11 mouse cellular contexts compared by ENCODE assay signal in the genomic region with DNA sequence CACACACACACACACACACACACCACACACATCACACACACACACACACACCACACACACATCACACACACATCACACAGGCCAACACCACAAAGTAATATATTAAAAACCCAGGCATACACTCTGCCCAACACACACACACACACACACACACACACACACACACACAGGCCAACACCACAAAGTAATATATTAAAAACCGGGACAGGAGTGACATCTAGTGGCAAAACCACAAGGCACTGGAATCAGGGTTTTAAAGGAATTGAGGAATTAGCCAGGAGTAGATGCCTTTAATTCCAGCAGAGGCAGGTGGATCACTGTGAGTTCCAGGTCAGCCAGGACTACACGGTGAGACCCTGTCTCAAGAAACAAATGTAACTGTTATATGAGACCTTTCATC. TPM values are rescaled to one million over a fixed set of nuclear protein-coding genes. Genes with fewer than 3 reads are reported as not detected.
DNase-seq lines count a peak whose midpoint lies in the region; ATAC-seq lines count a peak whose summit lies in the region.
"Had no signal": no experiment of that assay in that cellular context is flagged by ENCODE, and none has a peak within 500 bp of the region (broad histone marks: within the 10 kb centered on the region; RNA-seq: fewer than 3 reads in every experiment).

No protein-coding gene starts in this region.

- no peak overlapping the region for H3K4me3 ChIP-seq in heart, embryonic 12.5 days
- H3K4me3 ChIP-seq: embryonic facial prominence, embryonic 13.5 days; heart, embryonic 15.5 days; myocyte had no signal

- H3K4me2 ChIP-seq in heart, embryonic 12.5 days = no peak overlapping the region
- H3K4me2 ChIP-seq: embryonic facial prominence, embryonic 13.5 days; heart, embryonic 15.5 days had no signal

- intact Hi-C loops in heart, postnatal 10 days (cut with DNase I) = no loop called here

- no peaks in the 10 kb centered on the region for H3K27me3 ChIP-seq in heart, embryonic 12.5 days (replicated peaks)
- H3K27me3 ChIP-seq: embryonic facial prominence, embryonic 13.5 days; heart, embryonic 15.5 days had no signal

- ATAC-seq in heart, embryonic 12.5 days (ENCODE audit: insufficient number of reproducible peaks, low FRiP score) = no peak

- 21% methylated on average over 2 of the region's 2 CpGs for WGBS in heart, embryonic 12.5 days

- H3K36me3 ChIP-seq in heart, embryonic 12.5 days = peaks cover 16% of the 10 kb centered on the region

- H3K9me3 ChIP-seq in heart, embryonic 12.5 days (replicated peaks) = no peaks in the 10 kb centered on the region
- H3K9me3 ChIP-seq: embryonic facial prominence, embryonic 13.5 days; heart, embryonic 15.5 days had no signal

- H3K9ac ChIP-seq in heart, embryonic 12.5 days = no peak overlapping the region
- H3K9ac ChIP-seq: embryonic facial prominence, embryonic 13.5 days; heart, embryonic 15.5 days had no signal

- peak; percentile 13 to 32 for DNase-seq in heart, postnatal 10 days
- peak; percentile 20 for DNase-seq in lung, postnatal 25 days (ENCODE audit: low spot score)
- no peak for DNase-seq in lung, postnatal 14 days
- DNase-seq in adipocyte (ENCODE audit: low spot score) = peak; percentile 32
- DNase-seq in retina, postnatal 1 day = peak; percentile 22
- no peak for DNase-seq in embryo, embryonic 9.5 days (ENCODE audit: extremely low spot score)
- DNase-seq in cerebellum, adult 11-12 months = no peak

- no peak overlapping the region for H3K27ac ChIP-seq in heart, embryonic 12.5 days (ENCODE audit: poor library complexity, severe bottlenecking)
- H3K27ac ChIP-seq: embryonic facial prominence, embryonic 13.5 days; heart, embryonic 15.5 days had no signal

- no peaks in the 10 kb centered on the region for H3K4me1 ChIP-seq in heart, embryonic 12.5 days (replicated peaks)
- H3K4me1 ChIP-seq: embryonic facial prominence, embryonic 13.5 days; heart, embryonic 15.5 days had no signal

RNA-seq across cellular contexts. Expression of a gene that starts 26.5 kb away (rescaled TPM):
- total RNA-seq in heart, postnatal 10 days (2021) = not detected
- polyA plus RNA-seq in heart, embryonic 12.5 days (2016; fragmentation: Nextera tagmentation; extraction: Ambion mirVana) = not detected in 2 replicates
- polyA plus RNA-seq: heart, embryonic 15.5 days; myocyte had no signal

RNA-seq across cellular contexts. Expression of a gene that starts 30.6 kb away (rescaled TPM):
- total RNA-seq in heart, postnatal 10 days (2021) = 10 to 100 TPM; 88.6 to 90.3 TPM
- polyA plus RNA-seq in heart, embryonic 12.5 days (2016; fragmentation: Nextera tagmentation; extraction: Ambion mirVana) = 44.2 and 45.9 TPM in 2 replicates

RNA-seq across cellular contexts. Expression of a gene that starts 30.8 kb away (rescaled TPM):
- 10 to 100 TPM; 21.5 to 23.0 TPM for total RNA-seq in heart, postnatal 10 days (2021)
- polyA plus RNA-seq in heart, embryonic 12.5 days (2016; fragmentation: Nextera tagmentation; extraction: Ambion mirVana) = 15.8 and 18.8 TPM in 2 replicates

Comparison
In these comparisons a context has a peak if more than half of its experiments do, and no peak if none do; other contexts are left out.
1. DNase-seq: peak in heart, postnatal 10 days (2 of 2), lung, postnatal 25 days (single experiment), adipocyte (single experiment) and retina, postnatal 1 day (single experiment); none in lung, postnatal 14 days (single experiment), embryo, embryonic 9.5 days (single experiment) and cerebellum, adult 11-12 months (single experiment).